Mouse (Mus musculus) gastrocnemius, adult 8-10 months (tissue): Measurements from ENCODE around the gene Fut1. TPM values are rescaled to one million over a fixed set of nuclear protein-coding genes. Genes with fewer than 3 reads are reported as not detected.

Experiments used
- DNase-seq, 2 experiments: peaks; one replicate each; pipeline ENCODE4 v3.0.0; 2022; ENCODE audit warnings: low spot score in 2 of 2
- total RNA-seq, 4 experiments: library from RNA; stranded (reverse); gene quantifications; 2 replicates each; pipeline ENCODE4 v1.2.4; 2022

Gene Fut1
- total RNA-seq, 4 experiments from 2014 or later = not detected

GRCm38 (mm10) chr7:45667761-45668160 lies 50.7 kb downstream of the Fut1 start:
- DNase-seq = no peak

GRCm38 (mm10) chr7:45668921-45669320 lies 51.8 kb downstream of the Fut1 start:
- DNase-seq = no peak

Other genes with a start within 250 kb of the Fut1 start
- not detected for gene Lin7b, start 246.7 kb upstream of the Fut1 start, total RNA-seq
- 10 to 100 TPM; 45.4 to 74.5 (median 59.9) TPM for gene Snrnp70, start 221.5 kb upstream of the Fut1 start, total RNA-seq
- gene Kcna7, start 211.6 kb upstream of the Fut1 start, total RNA-seq = 10 to 100 TPM; 78.8 to 94.6 (median 88.3) TPM
- 1 to 10 TPM; 3.7 to 4.9 (median 4.3) TPM for gene Ntf5, start 203.6 kb upstream of the Fut1 start, total RNA-seq
- under 1 TPM in 2 of 4 experiments, not detected in 2; 0.46 to 0.61 TPM for gene Lhb, start 196.5 kb upstream of the Fut1 start, total RNA-seq
- 100 to 1,000 TPM; 265 to 308 (median 299) TPM for gene Gys1, start 182.4 kb upstream of the Fut1 start, total RNA-seq
- 10 to 100 TPM; 22.4 to 28.6 (median 24.0) TPM for gene Ruvbl2, start 179.2 kb upstream of the Fut1 start, total RNA-seq
- gene Ftl1, start 157.4 kb upstream of the Fut1 start, total RNA-seq = 100 to 1,000 TPM in 3 of 4 experiments, 10 to 100 TPM in 1; 83.2 to 132 (median 121) TPM
- 10 to 100 TPM; 14.5 to 17.8 (median 15.3) TPM for gene Bax, start 150.4 kb upstream of the Fut1 start, total RNA-seq
- not detected for gene Tulp2, start 135.4 kb upstream of the Fut1 start, total RNA-seq
- gene Gm45808, start 130.5 kb upstream of the Fut1 start, total RNA-seq = 10 to 100 TPM in 3 of 4 experiments, 1 to 10 TPM in 1; 9.7 to 19.4 (median 11.8) TPM
- 10 to 100 TPM; 22.2 to 29.9 (median 27.6) TPM for gene Dhdh, start 128.5 kb upstream of the Fut1 start, total RNA-seq
- 10 to 100 TPM; 51.1 to 66.1 (median 56.8) TPM for gene Nucb1, start 106.9 kb upstream of the Fut1 start, total RNA-seq
- gene Ppp1r15a, start 91.0 kb upstream of the Fut1 start, total RNA-seq = 10 to 100 TPM; 19.6 to 34.3 (median 29.4) TPM
- gene Plekha4, start 91.0 kb upstream of the Fut1 start, total RNA-seq = 1 to 10 TPM; 1.4 to 5.4 (median 4.6) TPM
- gene Hsd17b14, start 62.4 kb upstream of the Fut1 start, total RNA-seq = 1 to 10 TPM in 1 of 4 experiments, under 1 TPM in 2, not detected in 1; 0.52 to 2.8 (median 0.56) TPM
- 100 to 1,000 TPM in 1 of 4 experiments, 10 to 100 TPM in 3; 82.2 to 107 (median 91.8) TPM for gene Bcat2, start 47.1 kb upstream of the Fut1 start, total RNA-seq
- gene Fgf21, start 1.8 kb upstream of the Fut1 start, total RNA-seq = not detected
- gene Izumo1, start 4.5 kb downstream of the Fut1 start, total RNA-seq = not detected
- gene Rasip1, start 10.2 kb downstream of the Fut1 start, total RNA-seq = 1 to 10 TPM; 5.1 to 7.0 (median 5.3) TPM
- 10 to 100 TPM; 18.5 to 36.8 (median 28.8) TPM for gene Mamstr, start 22.7 kb downstream of the Fut1 start, total RNA-seq
- gene Fut2, start 49.1 kb downstream of the Fut1 start, total RNA-seq = under 1 TPM; 0.12 to 0.29 (median 0.20) TPM
- under 1 TPM; 0.18 to 0.48 (median 0.27) TPM for gene Ntn5, start 66.7 kb downstream of the Fut1 start, total RNA-seq
- gene Sec1, start 77.1 kb downstream of the Fut1 start, total RNA-seq = under 1 TPM in 3 of 4 experiments, not detected in 1; 0.12 to 0.18 (median 0.16) TPM
- 10 to 100 TPM; 14.3 to 18.2 (median 16.1) TPM for gene Car11, start 82.6 kb downstream of the Fut1 start, total RNA-seq
- 100 to 1,000 TPM in 3 of 4 experiments, 10 to 100 TPM in 1; 69.5 to 173 (median 143) TPM for gene Dbp, start 87.8 kb downstream of the Fut1 start, total RNA-seq
- gene Rpl18, start 98.2 kb downstream of the Fut1 start, total RNA-seq = 100 to 1,000 TPM; 479 to 609 (median 594) TPM
- 10 to 100 TPM; 10.6 to 15.0 (median 13.0) TPM for gene Sphk2, start 100.7 kb downstream of the Fut1 start, total RNA-seq
- gene Fam83e, start 103.9 kb downstream of the Fut1 start, total RNA-seq = under 1 TPM in 2 of 4 experiments, not detected in 2; 0.10 to 0.38 TPM
- gene Spaca4, start 108.5 kb downstream of the Fut1 start, total RNA-seq = not detected
- not detected for gene Lmtk3, start 166.4 kb downstream of the Fut1 start, total RNA-seq
- not detected for gene Sult2b1, start 167.4 kb downstream of the Fut1 start, total RNA-seq
- 10 to 100 TPM; 25.2 to 34.3 (median 30.8) TPM for gene Cyth2, start 197.3 kb downstream of the Fut1 start, total RNA-seq
- gene Kcnj14, start 207.5 kb downstream of the Fut1 start, total RNA-seq = under 1 TPM in 2 of 4 experiments, not detected in 2; 0.11 to 0.29 TPM
- gene Grwd1, start 213.7 kb downstream of the Fut1 start, total RNA-seq = 10 to 100 TPM; 15.5 to 17.3 (median 16.1) TPM